13 mouse cellular contexts compared by ENCODE assay signal in genomic region chr15:96319335-96319734, GRCm38 (mm10). TPM values are rescaled to one million over a fixed set of nuclear protein-coding genes. Genes with fewer than 3 reads are reported as not detected.
DNase-seq lines count a peak whose midpoint lies in the region; ATAC-seq lines count a peak whose summit lies in the region.
"Had no signal": no experiment of that assay in that cellular context is flagged by ENCODE, and none has a peak within 500 bp of the region (broad histone marks: within the 10 kb centered on the region; RNA-seq: fewer than 3 reads in every experiment).

No protein-coding gene starts in this region.

- H3K27me3 ChIP-seq in limb, embryonic 12.5 days = no peaks in the 10 kb centered on the region
- no peaks in the 10 kb centered on the region for H3K27me3 ChIP-seq in limb, embryonic 10.5 days (ENCODE audit: low read depth, poor library complexity, severe bottlenecking)
- H3K27me3 ChIP-seq: limb, embryonic 13.5 days; Patski had no signal

- no peak overlapping the region for H3K4me2 ChIP-seq in limb, embryonic 12.5 days
- H3K4me2 ChIP-seq: limb, embryonic 13.5 days had no signal

- H3K27ac ChIP-seq in limb, embryonic 12.5 days = 0 out of 2 replicates have a peak overlapping the region, but pooled peaks have one; percentile 35
- no peak overlapping the region for H3K27ac ChIP-seq in limb, embryonic 10.5 days
- H3K27ac ChIP-seq: limb, embryonic 13.5 days had no signal

- 76% methylated on average over 8 of the region's 8 CpGs for WGBS in limb, embryonic 12.5 days
- 83% methylated on average over 8 of the region's 8 CpGs for WGBS in limb, embryonic 10.5 days

- no peak for DNase-seq in cerebellum, postnatal 4 days (ENCODE audit: low spot score in 2 of 2)
- no peak for DNase-seq in limb, embryonic 10.5 days (ENCODE audit: low spot score)
- DNase-seq in cerebellum, adult 8-10 months = peak; percentile 31
- peak; percentile 40 for DNase-seq in thymus, postnatal 25 days
- DNase-seq in kidney, adult 9 months = no peak
- DNase-seq: kidney, postnatal 10 days; lung, postnatal 36 days had no signal

- no peaks in the 10 kb centered on the region for H3K9me3 ChIP-seq in limb, embryonic 12.5 days
- no peaks in the 10 kb centered on the region for H3K9me3 ChIP-seq in limb, embryonic 10.5 days (replicated peaks)
- H3K9me3 ChIP-seq: limb, embryonic 13.5 days had no signal

- no peak overlapping the region for H3K4me3 ChIP-seq in limb, embryonic 12.5 days (replicated peaks)
- no peak overlapping the region for H3K4me3 ChIP-seq in limb, embryonic 10.5 days
- H3K4me3 ChIP-seq: erythroblast, embryonic 14.5 days; limb, embryonic 13.5 days had no signal

- no peak overlapping the region for H3K9ac ChIP-seq in limb, embryonic 12.5 days (replicated peaks)
- H3K9ac ChIP-seq: limb, embryonic 13.5 days had no signal

- peaks cover 13% of the 10 kb centered on the region for H3K36me3 ChIP-seq in limb, embryonic 12.5 days
- peaks cover 40% of the 10 kb centered on the region for H3K36me3 ChIP-seq in limb, embryonic 10.5 days

- peaks cover 19% of the 10 kb centered on the region for H3K4me1 ChIP-seq in limb, embryonic 12.5 days (replicated peaks)
- peaks cover 4% of the 10 kb centered on the region; the same call in 1 of the 2 replicates for H3K4me1 ChIP-seq in limb, embryonic 10.5 days

- ATAC-seq in cerebellum, adult (ENCODE audit: insufficient number of reproducible peaks, low FRiP score, low TSS enrichment) = peak; percentile 85
- no peak for ATAC-seq in limb, embryonic 12.5 days (ENCODE audit: insufficient number of reproducible peaks, insufficient read depth, low FRiP score, low TSS enrichment, low read depth)
- no peak for ATAC-seq in monocyte, adult 5-6 weeks (replicated peaks; ENCODE audit: insufficient number of reproducible peaks, low FRiP score, low TSS enrichment, poor library complexity, severe bottlenecking)
- ATAC-seq: Patski had no signal

RNA-seq across cellular contexts. Expression of gene Arid2, which starts 32.0 kb away (rescaled TPM):
- polyA plus RNA-seq in limb, embryonic 12.5 days (2016; fragmentation: Nextera tagmentation; extraction: Ambion mirVana) = 35.6 and 36.5 TPM in 2 replicates
- 29.5 and 34.9 TPM in 2 replicates for polyA plus RNA-seq in limb, embryonic 10.5 days (2016; fragmentation: Nextera tagmentation; extraction: Ambion mirVana)
- 19.6 to 44.6 TPM (median 31.3 TPM) in 3 replicates for total RNA-seq in monocyte, adult 5-6 weeks (2017)

Comparison
In these comparisons a context has a peak if more than half of its experiments do, and no peak if none do; other contexts are left out.
1. DNase-seq: peak in cerebellum, adult 8-10 months (single experiment) and thymus, postnatal 25 days (single experiment); none in cerebellum, postnatal 4 days (0 of 2), limb, embryonic 10.5 days (single experiment) and kidney, adult 9 months (single experiment).